Mouse (Mus musculus): ENCODE measurements around the gene Stk10.
A peak's percentile ranks its signal among the peaks of the same experiment; 100 is the strongest.

Stk10 gene

DNA sequence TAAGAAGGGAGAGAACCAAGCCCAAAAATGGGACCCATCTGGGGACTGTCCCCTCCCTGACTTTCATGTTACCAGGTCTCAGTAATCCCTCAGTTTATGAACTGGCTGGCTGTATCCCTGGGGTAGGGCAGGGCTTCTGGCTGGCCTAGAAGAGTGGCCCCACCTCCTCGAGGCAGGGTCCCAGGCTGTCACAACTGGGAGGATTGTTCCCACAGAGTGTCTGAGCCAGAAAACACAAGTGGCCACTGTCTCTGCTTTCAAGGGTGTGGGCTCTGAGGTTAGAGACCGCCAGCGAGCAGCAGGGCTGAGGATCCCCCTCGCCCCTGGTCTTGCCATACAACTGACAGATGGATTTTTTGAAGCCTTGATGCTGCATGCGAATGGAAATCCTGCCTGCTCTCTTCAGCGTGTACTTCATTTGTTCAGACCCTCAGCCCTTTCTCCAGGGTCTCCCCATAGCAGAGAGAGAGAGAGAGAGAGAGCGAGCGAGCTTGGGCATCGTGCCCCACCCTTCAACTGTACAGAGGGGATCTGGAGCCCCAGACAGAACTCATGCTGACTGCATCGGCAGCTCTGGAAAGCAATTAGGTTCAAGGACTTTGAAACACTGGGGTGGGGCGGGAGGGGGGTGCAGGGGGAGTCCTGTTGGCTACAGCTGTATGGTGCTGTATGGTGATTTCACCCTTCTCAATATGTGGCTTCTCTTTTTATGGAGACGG, 18.6 kb downstream of the Stk10 start:
- DNase-seq: peak; percentile 96

GRCm38 (mm10) chr11:32552401-32553090, 19.4 kb downstream of the Stk10 start:
- peak; percentile 97 for DNase-seq

- DNase-seq: peak; percentile 95
These were observed 20.4 kb downstream of the Stk10 start for GRCm38 (mm10) chr11:32553311-32554140.

- peak; percentile 95 for DNase-seq
These were observed 21.3 kb downstream of the Stk10 start for GRCm38 (mm10) chr11:32554141-32555091.

GRCm38 (mm10) chr11:32555103-32555689, 22.1 kb downstream of the Stk10 start:
- peak; percentile 93 for DNase-seq

DNA sequence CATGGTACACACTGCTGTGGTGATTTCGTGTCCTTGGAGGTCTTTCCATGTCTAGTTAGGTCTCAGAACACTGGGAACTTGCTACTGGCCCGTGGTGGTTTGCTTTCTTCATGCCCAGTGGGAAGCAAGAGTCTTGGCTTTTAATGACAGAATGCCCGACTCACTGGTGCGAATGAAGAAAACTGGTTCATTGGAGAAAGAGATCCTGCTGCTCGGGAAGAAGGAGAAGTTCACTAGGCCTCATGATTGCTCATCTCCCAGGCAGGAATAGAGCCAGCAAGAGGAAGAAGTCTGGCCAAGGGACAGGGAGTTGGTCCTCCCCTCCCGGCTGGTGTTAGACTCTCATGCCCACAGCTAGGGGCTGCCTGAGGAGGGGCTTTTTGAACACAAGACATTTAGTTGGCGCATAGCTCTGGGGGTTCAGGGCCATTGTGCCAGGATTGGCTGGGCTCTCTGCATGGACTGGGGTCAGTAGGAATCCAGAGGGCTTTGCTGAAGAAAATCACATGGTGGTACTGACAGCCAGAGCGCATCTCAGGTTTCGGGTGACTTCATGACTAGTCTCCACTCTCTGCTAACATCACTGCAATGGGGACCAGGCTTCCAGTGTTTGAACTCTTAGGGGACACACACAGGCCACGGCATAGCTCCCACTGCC, 23.4 kb downstream of the Stk10 start:
- DNase-seq: peak; percentile 92

GRCm38 (mm10) chr11:32558026-32558425, 24.9 kb downstream of the Stk10 start:
- DNase-seq: peak; percentile 95

- peak; percentile 96 for DNase-seq
These were observed 25.6 kb downstream of the Stk10 start for GRCm38 (mm10) chr11:32558677-32559076.

DNA sequence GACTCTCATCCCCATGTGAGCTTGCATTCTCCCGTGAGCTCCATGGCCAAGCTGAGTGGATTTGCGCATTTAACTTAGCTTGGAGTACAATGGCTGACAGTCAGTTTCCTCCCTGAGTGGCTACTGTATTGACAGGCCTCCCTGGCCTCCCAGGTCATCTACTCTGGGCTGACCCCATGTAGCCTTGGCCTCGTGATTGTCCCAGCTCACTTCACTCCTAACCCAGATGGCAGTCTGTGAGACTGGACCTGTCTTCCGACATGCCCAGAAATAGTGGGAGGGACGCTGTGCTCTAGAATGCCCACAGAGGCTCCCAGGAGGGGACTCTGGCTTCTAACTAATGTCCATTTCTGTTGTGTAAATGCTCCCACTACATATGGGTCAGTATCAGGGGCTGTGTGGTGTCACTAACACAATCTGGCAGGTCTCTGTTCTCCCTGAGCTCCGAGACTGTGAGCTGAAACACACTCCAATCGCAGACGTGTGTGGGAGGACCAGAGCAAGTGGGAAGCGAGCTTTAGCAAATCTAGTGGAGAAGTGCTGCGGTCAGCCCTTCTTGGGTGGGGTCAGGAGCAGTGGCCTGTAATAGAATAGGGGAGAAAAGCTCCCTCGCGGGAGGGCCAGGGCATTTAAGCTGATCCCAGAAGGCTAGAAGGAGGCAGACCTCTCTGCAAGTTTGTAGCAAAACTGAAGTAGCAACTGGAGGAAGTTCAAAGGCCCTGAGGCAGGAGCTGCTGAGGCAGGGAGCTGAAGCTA, 27.1 kb downstream of the Stk10 start:
- peak; percentile 91 for DNase-seq

DNA sequence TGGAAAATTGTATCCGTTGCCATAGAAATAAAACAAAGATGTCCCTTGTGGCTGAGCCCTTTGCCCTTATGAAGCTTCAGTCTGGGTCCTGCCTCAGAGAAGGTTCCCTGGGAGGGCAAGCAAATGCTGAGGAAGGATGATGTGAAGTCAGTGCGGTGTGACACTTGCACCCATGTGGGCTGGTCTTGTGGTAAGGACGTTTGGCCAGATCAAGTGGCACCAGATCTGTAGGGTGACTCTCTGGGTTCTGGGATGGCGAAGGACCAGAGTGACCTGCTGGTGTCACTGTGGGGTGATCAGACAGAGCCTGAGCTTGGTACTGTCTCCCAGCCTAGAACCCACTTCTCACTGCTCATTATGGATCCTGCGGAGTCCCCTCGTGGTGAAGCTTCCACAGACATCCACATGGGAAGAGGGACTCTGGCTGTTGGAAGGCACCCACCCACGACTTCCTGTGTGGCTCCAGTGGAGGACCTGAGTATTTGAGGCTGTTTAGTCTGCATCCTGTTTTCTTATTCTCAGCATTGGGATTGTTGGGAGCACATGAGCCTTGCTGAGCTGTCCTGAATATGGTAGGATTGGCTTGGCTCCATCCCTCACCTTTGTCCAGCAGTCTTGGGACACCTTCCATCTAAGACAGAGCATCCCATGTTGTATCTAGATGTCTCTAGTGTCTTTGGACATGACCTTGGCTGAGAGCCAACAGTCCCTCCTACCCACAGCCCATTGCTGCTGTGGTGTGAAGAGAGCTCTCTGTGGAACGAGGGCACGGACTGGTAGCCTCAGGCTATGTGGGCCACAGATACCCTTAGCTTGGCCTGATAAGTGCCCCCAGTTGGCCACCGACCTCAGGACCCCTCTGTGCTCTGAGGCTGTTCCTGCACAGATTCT, 28.6 kb downstream of the Stk10 start:
- DNase-seq: peak; percentile 96

DNA sequence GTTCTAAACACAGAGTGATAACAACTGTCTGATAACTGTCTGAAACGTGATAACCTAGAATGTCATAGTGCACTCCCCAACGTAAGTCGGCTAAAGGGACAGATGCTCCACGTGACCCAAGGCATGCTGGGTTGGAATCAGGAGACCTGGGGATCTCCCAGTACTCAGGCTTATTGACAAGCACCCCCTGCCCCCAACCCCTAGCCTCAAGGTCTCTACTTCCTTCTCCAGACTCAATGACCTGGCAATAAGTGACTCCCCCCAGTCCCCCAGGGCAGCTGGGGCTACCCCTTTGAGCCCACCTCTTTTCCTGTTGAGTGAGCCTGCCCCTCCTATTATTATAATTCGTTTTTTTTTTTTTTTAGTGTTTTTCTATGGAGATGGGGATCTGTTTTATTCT, 29.6 kb downstream of the Stk10 start:
- peak; percentile 88 for DNase-seq

DNA sequence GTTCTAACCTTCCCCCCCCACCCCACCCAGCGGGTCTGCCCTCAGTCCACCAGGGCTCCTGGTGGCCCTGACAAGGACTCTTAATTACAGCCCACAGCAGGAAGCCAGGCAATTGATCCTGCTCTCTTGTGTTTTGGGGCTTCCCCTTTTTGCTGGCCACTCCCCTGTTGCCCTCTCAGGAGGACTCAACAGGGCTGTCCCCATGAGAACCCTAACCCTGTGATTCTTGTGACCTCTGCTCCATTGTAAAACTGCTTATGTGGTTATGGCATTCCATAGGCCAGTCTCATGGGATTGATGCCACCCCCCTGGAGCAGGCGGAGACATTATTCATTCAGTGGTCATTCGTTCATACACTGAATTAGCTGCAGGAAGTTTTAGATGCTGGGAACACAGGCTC, 30.6 kb downstream of the Stk10 start:
- DNase-seq: peak; percentile 94

DNA sequence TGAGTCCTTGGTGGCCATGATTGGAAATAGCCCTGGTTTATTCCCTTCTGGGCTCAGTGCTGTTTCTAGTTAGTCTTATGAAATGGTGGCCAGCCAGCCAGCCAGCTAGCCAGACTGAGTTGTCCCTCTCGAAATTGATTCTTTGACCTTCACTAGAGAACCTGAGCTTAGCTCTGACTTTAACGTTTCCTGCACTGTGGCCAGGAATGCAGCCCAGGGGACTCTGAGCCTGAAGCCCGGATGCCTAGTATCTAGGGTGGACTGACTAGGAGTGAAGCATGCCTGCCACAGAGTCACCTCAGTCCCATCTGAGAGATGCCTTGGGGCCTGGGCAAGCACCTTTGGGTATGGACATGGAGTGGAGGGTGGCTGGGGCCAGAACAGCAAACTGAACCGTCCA, 31.5 kb downstream of the Stk10 start:
- DNase-seq: no peak

DNA sequence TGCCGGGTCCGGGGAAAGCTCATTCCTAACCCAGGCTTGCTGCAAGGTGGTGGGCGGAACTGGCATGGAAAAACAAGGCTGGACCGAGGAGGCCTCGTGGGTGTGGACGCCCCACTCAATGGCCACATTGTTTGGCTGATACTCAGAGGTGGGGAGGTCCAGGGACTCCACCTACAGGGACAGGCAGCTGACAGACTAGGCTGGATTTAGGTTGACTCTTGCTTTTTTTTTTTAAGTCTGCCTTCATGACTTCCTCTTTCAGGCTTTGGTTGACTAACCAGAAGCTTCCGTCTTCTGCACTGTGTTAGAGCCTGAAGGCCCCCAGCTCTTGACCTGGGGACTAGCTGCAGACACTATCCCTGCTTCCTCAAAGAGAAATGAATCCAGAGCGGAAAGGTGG, 32.0 kb downstream of the Stk10 start:
- DNase-seq: peak; percentile 98

GRCm38 (mm10) chr11:32566184-32566583, 33.1 kb downstream of the Stk10 start:
- DNase-seq: peak; percentile 88

- DNase-seq: peak; percentile 93
These were observed 34.1 kb downstream of the Stk10 start for GRCm38 (mm10) chr11:32567000-32567855.

DNA sequence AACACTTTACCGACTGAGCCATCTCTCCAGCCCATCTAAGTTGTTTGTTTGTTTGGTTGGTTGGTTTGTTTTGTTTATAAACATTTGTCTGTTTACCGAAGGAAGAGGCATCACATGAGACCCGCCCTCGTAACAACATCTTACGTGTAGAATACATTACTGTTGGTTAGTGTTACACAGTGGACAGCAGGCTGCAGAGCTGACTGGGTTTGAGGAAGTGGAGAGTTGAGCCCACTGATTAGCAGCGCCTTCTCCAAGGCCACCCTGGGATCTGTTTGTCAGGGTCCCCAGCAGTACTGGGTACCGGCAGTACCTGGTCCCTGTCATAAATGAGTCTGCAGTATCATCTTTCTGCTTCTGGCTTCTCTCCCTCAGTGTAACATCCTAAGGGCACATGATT, 35.0 kb downstream of the Stk10 start:
- no peak for DNase-seq

DNA sequence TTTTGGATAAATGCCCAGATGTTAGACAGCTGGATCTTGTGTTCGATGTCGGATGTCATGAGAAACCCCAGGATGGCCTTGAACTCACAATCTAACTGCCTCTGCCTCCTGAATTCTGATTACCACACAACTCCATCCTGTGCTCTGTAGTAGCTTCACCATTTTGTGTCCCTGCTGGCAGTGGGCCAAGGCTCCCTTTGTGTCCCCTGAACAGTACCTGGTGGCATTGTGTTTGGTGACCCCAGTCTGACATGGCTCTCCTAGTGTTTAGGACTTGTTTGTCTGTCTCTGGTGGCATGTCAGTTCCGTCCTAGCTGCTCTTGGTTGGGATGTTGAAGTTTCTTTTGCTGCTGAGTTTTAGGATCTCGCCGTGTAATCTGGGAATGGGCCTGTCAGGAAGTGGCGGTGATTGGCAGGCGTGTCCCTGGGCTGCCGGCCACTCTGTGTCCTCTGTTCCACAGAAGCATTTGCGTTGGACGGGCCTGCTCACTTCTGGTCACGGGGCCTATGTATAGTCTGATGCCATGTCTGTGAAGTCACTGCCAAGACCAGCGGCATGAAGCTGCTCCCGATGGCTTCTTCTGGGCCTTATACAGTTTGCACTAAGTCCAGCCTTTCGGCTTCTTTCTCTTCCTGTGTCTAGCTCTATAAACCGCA, 35.7 kb downstream of the Stk10 start:
- DNase-seq: peak; percentile 94

Measured in heart, adult 11 months (tissue).